Mouse (Mus musculus): ENCODE measurements around the gene Tmem63c.

DNA sequence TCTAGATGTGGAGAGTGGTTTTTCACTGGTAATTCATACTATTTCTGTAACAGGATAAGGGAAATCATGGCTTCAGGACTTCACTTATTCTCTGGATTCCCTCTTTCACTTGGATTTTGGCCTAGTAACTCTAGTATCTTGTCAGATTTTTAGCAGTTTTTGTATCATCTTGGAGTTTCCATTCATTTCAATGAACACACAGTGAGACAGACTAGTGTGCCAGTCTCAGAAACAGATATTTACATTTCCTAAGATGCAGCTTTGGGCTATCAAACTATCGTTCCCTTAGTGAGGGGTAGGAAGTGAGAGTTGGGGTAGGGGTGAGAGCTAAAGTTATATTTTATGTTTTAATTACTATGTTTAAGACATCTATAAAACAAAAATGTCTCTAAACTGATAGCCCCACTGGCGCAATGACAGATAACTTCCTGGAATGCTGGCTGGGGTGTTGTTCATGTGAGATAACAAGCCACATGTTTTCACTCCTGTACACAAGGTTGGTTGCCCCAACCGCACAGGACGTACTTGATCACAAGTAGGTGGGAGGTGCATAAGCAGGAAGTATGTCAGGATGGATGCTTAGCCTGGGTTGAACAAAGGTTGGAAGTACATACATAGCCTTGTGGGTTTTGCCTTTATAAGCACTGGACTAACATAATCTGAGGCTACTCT, 100.9 kb downstream of the Tmem63c start:
- TF ChIP-seq CTCF (conservative IDR thresholded peaks at IDR 0.05; ENCODE audit: low read length) (no peak), NANOG (IDR thresholded peaks at IDR 0.05; ENCODE audit: borderline replicate concordance, low read length) (no peak), POU5F1 (IDR thresholded peaks at IDR 0.05; ENCODE audit: borderline replicate concordance, low read length) (no peak)

All from E14TG2a.4 (cell line).